Mouse (Mus musculus) hindbrain, embryonic 12.5 days (tissue): Measurements from ENCODE around the gene Jtb. TPM values are rescaled to one million over a fixed set of nuclear protein-coding genes. Genes with fewer than 3 reads are reported as not detected.

Source experiments
- ATAC-seq: fragments of 200-750 bp; cut with Nextera tagmentation; 2 replicates; pipeline ENCODE4 v1.8.0; 2017; ENCODE audit warnings: moderate TSS enrichment; ENCODE audit not compliant: low FRiP score
- H3K27ac ChIP-seq: fragments of 300-500 bp; sonication (generic); 2 replicates; pipeline ENCODE4 v1.5.1; 2016; ENCODE audit warnings: mild to moderate bottlenecking
- H3K27me3 ChIP-seq: fragments of 300-500 bp; sonication (generic); 2 replicates; pipeline ENCODE4 v1.6.1; 2016; ENCODE audit warnings: mild to moderate bottlenecking
- H3K36me3 ChIP-seq: fragments of 300-500 bp; sonication (generic); 2 replicates; pipeline ENCODE4 v1.6.1; 2016; ENCODE audit warnings: mild to moderate bottlenecking
- H3K4me1 ChIP-seq: fragments of 300-500 bp; sonication (generic); 2 replicates; pipeline ENCODE4 v1.6.1; 2016
- H3K4me2 ChIP-seq: fragments of 300-500 bp; sonication (generic); replicated peaks from 2 replicates; pipeline ENCODE4 v1.6.1; 2016; ENCODE audit warnings: mild to moderate bottlenecking
- H3K4me3 ChIP-seq: fragments of 300-500 bp; sonication (generic); 2 replicates; pipeline ENCODE4 v1.5.1; 2016; ENCODE audit warnings: mild to moderate bottlenecking
- H3K9ac ChIP-seq: fragments of 300-500 bp; sonication (generic); 2 replicates; pipeline ENCODE4 v1.6.1; 2016; ENCODE audit warnings: mild to moderate bottlenecking, moderate library complexity
- H3K9me3 ChIP-seq: fragments of 300-500 bp; sonication (generic); replicated peaks from 2 replicates; pipeline ENCODE4 v1.6.1; 2016; ENCODE audit warnings: mild to moderate bottlenecking
- WGBS: fragments of 180-500 bp; shearing (Covaris S2); methylation state at CpG from one replicate; pipeline ENCODE4 v1.1.7; 2016; 5-methylcytosine and 5-hydroxymethylcytosine counted together
- polyA plus RNA-seq: library from polyadenylated mRNA; unstranded; fragments of >200 nt; fragmentation: Nextera tagmentation; extraction: Ambion mirVana; gene quantifications from 2 replicates; pipeline ENCODE4 v1.2.1, GENCODE M21; 2016

Gene Jtb
- polyA plus RNA-seq, 1 experiment from 2014 or later, result 94.8 TPM

DNA sequence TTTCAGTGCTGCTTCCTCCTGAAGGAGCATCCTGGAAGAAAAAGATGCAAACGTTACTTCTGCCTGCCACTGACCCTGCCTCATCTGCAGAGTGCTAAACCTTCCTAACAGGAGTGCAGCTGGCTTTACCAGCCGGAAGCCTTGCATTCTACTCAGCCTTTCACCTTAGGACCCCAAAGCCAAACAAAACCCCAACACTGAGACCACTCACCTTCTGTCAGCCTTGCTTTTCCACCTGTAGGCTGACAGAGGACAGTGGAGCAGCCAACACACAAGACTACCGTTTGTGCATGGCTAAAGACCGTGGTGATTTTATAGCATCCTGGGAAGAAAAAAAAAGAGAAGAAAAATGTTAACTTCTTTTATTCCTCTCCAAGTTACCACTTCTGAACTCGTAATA, 18.7 kb upstream of the Jtb start:
- Histone ChIP-seq H3K4me3 (peak overlapping the region; percentile 67), H3K27me3 (no peaks in the 10 kb centered on the region), H3K9me3 (no peaks in the 10 kb centered on the region), H3K4me2 (peak overlapping the region; percentile 93), H3K9ac (peak overlapping the region; percentile 80), H3K4me1 (peaks cover 23% of the 10 kb centered on the region), H3K36me3 (peaks cover 47% of the 10 kb centered on the region), H3K27ac (0 out of 2 replicates have a peak overlapping the region, but pooled peaks have one; percentile 88)
- ATAC-seq, result no peak
- WGBS, result 17% methylated on average over 5 of the region's 5 CpGs

DNA sequence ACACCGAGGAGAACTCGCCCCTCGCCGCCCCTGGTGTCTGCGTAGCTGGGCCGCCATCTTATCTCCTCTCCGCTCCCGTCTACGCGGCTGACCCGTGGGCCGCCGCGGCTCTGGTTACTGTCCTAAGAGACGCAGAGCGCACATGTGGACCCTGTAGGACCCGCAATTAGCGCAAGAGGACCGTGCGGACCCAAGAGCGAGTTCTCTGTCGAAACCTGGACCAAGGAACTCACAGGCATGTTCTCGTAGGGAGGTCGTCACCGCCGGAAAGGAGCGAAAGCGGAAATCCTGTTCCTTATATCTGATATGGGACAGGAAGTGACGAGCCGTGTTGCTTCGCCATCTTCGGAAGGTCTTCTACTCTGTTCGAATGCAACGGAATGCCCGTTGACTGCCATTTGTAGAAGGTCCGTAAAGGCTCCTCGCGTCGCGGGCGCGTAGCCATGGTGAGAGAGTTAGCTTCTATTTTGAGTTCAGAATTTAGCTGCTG, 18.0 kb upstream of the Jtb start, which contains the start of the genes Rps27 and Rab13:
TSS of gene Rps27 (minus strand) at position 275 of the 490 bp plus-strand sequence.
TSS of gene Rab13 (plus strand) at position 319 of the 490 bp plus-strand sequence.
- Histone ChIP-seq H3K36me3 (peaks cover 40% of the 10 kb centered on the region), H3K9ac (peak within 1 kb of the TSS; percentile 80), H3K27ac (peak within 1 kb of the TSS; percentile 88), H3K4me3 (peak within 1 kb of the TSS; percentile 67), H3K9me3 (no peaks in the 10 kb centered on the region), H3K4me2 (peak within 1 kb of the TSS; percentile 93), H3K4me1 (peaks cover 23% of the 10 kb centered on the region), H3K27me3 (no peaks in the 10 kb centered on the region)
- under 1% methylated on average over 42 of the region's 42 CpGs for WGBS
- ATAC-seq, result peak; percentile 92

DNA sequence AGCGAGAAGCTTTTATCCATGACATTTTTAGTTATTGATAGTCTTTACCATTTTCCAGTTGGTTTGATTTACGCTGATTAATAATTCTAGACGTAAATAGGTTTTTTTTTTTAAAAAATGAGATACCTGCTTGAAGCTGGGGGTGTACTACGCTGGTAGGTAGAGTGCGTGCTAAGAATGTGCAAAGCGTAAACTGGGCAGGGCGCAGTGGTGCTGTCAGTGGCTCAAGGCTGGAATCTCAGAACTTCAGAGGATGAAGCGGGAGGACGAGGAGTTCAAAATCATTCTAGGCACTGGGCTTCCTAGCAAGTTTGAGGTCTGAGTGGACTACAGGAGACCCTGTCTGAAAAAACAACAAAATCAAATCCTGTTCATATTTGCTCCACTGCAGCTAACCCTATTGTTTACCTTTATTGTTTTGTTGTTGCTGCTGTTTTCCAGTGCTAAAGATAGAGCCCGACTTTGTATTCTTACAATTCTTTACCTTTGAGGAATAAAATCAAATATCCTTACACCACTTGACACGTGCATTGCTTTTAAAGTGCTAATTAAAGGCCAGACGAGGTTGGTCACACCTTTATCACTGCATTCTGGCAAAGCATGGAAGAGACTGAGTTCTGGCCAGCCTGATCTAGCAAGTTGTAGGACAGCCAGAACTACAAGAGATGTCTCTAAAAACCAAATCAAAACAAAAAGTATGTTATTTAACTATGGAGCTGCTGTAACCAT, 17.3 kb upstream of the Jtb start:
- Histone ChIP-seq H3K27me3 (no peaks in the 10 kb centered on the region), H3K9ac (peak overlapping the region; percentile 80), H3K9me3 (no peaks in the 10 kb centered on the region), H3K4me3 (peak overlapping the region; percentile 67), H3K27ac (peak overlapping the region; percentile 77), H3K36me3 (peaks cover 33% of the 10 kb centered on the region), H3K4me1 (peaks cover 23% of the 10 kb centered on the region), H3K4me2 (peak overlapping the region; percentile 93)
- WGBS, result 18% methylated on average over 12 of the region's 12 CpGs
- peak; percentile 66 for ATAC-seq

DNA sequence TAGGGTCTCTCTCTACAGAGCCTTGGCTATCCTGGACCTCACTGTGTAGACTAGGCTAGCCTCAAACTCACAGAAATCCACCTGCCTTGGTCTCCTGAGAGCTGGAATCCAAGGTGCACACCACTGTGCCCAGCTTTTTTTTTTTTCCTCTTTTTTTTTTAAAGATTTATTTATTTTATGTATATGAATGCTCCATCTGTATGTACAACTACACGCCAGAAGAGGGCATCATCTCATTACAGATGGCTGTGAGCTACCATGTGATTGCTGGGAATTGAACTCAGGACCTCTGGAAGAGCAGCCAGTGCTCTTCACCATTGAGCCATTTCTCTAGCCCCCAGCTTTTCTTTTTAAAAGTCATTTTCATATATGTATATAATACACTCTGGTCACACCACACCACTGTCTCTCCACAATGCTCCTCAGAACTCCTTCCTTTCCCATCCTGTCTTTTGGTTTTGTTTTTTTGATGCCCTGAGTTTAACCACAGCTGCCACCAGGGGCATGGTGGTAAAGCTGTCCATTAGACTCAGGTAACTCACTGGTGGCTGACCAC, 15.5 kb upstream of the Jtb start:
- H3K4me2 ChIP-seq, result no peak overlapping the region
- H3K27ac ChIP-seq, result no peak overlapping the region
- no peak for ATAC-seq
- H3K4me3 ChIP-seq, result no peak overlapping the region
- H3K27me3 ChIP-seq, result no peaks in the 10 kb centered on the region
- peaks cover 16% of the 10 kb centered on the region for H3K36me3 ChIP-seq
- H3K4me1 ChIP-seq, result peaks cover 32% of the 10 kb centered on the region
- no peak overlapping the region for H3K9ac ChIP-seq
- H3K9me3 ChIP-seq, result no peaks in the 10 kb centered on the region
- 48% methylated on average over 1 of the region's 1 CpGs for WGBS

DNA sequence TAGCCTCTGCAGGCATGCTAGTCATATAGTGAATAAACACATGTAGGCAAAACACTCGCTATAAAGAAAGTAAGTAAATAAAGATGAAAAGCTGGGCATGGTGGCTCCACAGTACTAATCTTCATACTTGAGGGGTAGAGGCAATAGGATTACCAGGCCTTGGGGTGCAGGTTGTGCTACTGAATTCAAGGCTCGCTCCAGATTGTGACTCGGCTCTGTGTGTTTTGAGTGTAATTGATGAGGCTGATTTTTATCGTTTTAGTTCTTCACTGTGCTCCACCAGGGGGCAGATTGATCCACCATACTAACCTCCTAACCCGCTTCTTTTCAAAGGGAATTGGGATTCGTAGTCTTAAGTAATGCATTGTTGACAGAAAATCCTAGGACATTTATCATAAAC, 11.3 kb upstream of the Jtb start:
- 13% methylated on average over 6 of the region's 6 CpGs for WGBS

DNA sequence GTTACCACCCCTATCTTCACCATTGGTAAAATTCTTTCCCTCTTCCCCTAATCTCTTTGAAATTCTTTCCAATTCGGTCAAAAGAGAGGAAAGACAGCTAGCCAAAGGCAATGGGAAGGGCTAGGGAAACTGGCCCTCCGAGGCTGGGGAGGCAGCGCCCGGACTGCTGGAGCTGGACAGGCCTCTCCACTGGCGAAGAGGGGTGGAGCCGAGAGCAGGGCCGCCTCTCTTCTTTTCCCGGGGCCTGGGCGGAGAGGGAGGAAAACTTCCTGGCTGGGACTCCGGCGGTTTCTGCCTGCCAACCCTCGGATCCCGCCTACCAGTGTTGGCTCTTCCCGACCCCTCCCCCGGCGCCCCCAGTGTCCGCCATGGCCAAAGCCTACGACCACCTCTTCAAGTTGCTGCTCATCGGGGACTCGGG, 10.9 kb upstream of the Jtb start:
- Histone ChIP-seq H3K4me1 (peaks cover 18% of the 10 kb centered on the region; the same call in 1 of the 2 replicates), H3K27ac (peak overlapping the region; percentile 70), H3K27me3 (no peaks in the 10 kb centered on the region), H3K36me3 (peaks cover 8% of the 10 kb centered on the region), H3K9ac (peak overlapping the region; percentile 64), H3K4me3 (peak overlapping the region; percentile 42), H3K9me3 (no peaks in the 10 kb centered on the region), H3K4me2 (peak overlapping the region; percentile 77)
- ATAC-seq, result peak; percentile 64
- 2% methylated on average over 18 of the region's 20 CpGs for WGBS

More for the DNA sequence above, 11.3 kb upstream of the Jtb start:
- Histone ChIP-seq H3K27ac (peak overlapping the region; percentile 70), H3K4me1 (peaks cover 18% of the 10 kb centered on the region; the same call in 1 of the 2 replicates), H3K4me2 (peak overlapping the region; percentile 77), H3K9me3 (no peaks in the 10 kb centered on the region), H3K36me3 (peaks cover 5% of the 10 kb centered on the region), H3K4me3 (peak overlapping the region; percentile 42), H3K9ac (peak overlapping the region; percentile 64; the same call in 1 of the 2 replicates), H3K27me3 (no peaks in the 10 kb centered on the region)
- ATAC-seq, result peak; percentile 48; the same call in 1 of the 2 replicates

DNA sequence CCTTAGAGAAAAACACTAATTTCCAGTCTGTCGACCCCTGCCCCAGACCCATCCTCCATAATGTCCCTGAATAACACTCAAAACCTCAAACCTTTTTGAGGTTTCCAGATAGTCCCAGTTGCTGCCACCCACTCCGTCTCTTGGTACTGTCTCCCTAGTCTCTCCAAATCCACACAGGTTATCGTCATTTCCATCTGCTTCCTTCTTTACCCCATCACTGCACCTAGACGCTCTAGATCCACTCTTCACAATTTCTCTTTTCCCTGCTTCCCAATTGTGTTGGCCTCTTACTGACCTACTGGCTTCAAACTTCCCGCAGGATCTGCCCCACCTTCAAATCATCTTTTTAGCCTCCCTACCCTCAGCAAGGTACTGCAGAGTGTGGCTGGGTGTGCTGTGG, 10.3 kb upstream of the Jtb start:
- 27% methylated on average over 5 of the region's 5 CpGs for WGBS
- no peaks in the 10 kb centered on the region for H3K27me3 ChIP-seq
- peak overlapping the region; percentile 42 for H3K4me3 ChIP-seq
- H3K9ac ChIP-seq, result peak overlapping the region; percentile 64
- ATAC-seq, result no peak
- no peak overlapping the region for H3K27ac ChIP-seq
- H3K4me2 ChIP-seq, result peak overlapping the region; percentile 77
- H3K36me3 ChIP-seq, result peaks cover 11% of the 10 kb centered on the region
- H3K4me1 ChIP-seq, result peaks cover 18% of the 10 kb centered on the region; the same call in 1 of the 2 replicates
- no peaks in the 10 kb centered on the region for H3K9me3 ChIP-seq

DNA sequence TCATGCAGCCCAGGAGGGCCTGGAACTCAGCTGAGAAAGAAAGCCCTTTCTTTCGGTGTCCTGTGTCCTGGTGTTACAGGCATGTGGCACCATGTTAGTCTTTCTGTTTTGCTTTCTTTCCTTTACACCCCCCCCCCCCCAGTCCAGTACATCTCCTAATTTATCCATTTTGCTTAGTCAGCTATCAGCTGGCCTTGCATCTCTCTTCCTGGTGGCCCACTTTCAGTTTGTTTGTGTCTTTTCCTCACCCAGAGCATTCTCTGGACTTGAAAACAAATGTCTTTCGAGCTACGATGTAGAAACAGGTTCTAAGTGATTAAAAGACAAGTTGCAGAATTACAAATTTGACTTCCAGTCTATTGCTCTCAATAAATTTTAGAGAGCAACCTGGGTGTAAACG, 8.9 kb upstream of the Jtb start:
- no peak overlapping the region for H3K4me3 ChIP-seq
- no peaks in the 10 kb centered on the region for H3K27me3 ChIP-seq
- no peaks in the 10 kb centered on the region for H3K9me3 ChIP-seq
- H3K9ac ChIP-seq, result no peak overlapping the region
- no peak overlapping the region for H3K27ac ChIP-seq
- no peak for ATAC-seq
- WGBS, result 87% methylated on average over 4 of the region's 4 CpGs
- peaks cover 18% of the 10 kb centered on the region; the same call in 1 of the 2 replicates for H3K4me1 ChIP-seq
- H3K36me3 ChIP-seq, result peaks cover 11% of the 10 kb centered on the region
- H3K4me2 ChIP-seq, result no peak overlapping the region

DNA sequence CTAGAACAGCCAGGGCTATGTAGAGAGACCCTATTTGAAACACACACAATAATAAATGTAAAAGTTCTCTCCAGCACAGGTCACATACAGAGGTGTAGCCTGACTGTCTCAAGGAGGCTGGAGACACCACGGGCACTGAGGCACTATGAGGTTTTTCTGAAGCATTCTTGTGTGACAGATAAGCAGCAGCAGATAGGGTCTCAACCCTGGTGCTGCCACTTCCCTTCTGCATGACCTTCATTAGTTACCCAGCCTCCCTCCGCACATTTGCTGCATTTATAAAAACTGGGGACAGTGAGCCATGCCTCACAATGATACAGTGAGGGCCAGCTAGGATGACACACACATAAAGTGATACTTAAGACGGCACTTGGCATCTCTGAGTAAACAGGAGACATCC, 8.5 kb upstream of the Jtb start:
- peaks cover 18% of the 10 kb centered on the region; the same call in 1 of the 2 replicates for H3K4me1 ChIP-seq
- no peak overlapping the region for H3K9ac ChIP-seq
- no peak overlapping the region for H3K27ac ChIP-seq
- H3K27me3 ChIP-seq, result no peaks in the 10 kb centered on the region
- WGBS, result 85% methylated on average over 3 of the region's 3 CpGs
- H3K4me2 ChIP-seq, result no peak overlapping the region
- peaks cover 11% of the 10 kb centered on the region for H3K36me3 ChIP-seq
- no peak for ATAC-seq
- H3K4me3 ChIP-seq, result no peak overlapping the region
- no peaks in the 10 kb centered on the region for H3K9me3 ChIP-seq

DNA sequence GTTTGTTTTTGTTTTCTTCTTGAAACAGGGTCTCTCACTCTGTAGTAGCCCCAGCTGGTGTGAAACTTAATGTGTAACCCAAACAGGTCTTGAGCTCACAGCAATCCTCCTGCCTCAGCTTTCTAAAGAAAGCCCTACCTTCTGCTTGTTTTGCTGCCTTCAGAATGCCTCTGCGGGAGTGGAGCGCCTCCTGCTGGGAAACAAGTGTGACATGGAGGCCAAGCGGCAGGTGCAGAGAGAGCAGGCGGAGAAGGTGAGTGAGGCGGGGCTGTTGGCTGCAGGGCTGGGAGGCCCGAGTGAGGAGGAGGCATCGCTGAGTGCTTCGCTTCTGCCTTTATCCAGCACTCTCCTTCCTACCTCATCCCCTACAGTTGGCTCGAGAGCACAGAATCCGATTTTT, 7.1 kb upstream of the Jtb start:
- WGBS, result 78% methylated on average over 10 of the region's 10 CpGs
- Histone ChIP-seq H3K4me3 (no peak overlapping the region), H3K27ac (no peak overlapping the region), H3K9me3 (no peaks in the 10 kb centered on the region), H3K27me3 (no peaks in the 10 kb centered on the region), H3K4me1 (peaks cover 18% of the 10 kb centered on the region; the same call in 1 of the 2 replicates), H3K9ac (no peak overlapping the region), H3K36me3 (peaks cover 11% of the 10 kb centered on the region), H3K4me2 (no peak overlapping the region)
- no peak for ATAC-seq

DNA sequence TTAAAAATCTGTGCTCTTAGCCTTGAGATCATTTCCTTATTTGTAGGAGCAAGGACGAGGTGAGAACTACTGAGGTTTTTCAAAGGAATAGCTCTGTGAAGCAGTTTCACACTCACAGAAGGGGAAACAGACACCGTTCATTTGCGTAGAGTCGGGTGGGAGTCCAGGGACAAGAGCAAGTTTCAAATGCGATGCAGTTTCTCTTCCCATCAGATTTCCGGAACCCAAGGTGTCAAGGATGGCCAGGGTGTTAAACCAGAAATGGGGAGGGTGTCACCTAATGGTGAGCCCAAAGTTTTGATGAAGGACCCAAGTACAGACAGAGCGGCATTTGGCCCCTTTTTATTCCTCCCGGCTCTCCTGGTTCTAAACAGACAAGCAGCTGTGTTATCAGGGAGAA, 322 bp upstream of the Jtb start:
- 15% methylated on average over 8 of the region's 8 CpGs for WGBS
- Histone ChIP-seq H3K4me3 (peak overlapping the region; percentile 71), H3K9me3 (no peaks in the 10 kb centered on the region), H3K36me3 (peaks cover 20% of the 10 kb centered on the region), H3K4me2 (peak overlapping the region; percentile 83), H3K27ac (peak overlapping the region; percentile 82; the same call in 1 of the 2 replicates), H3K4me1 (peaks cover 7% of the 10 kb centered on the region), H3K9ac (peak overlapping the region; percentile 39; the same call in 1 of the 2 replicates), H3K27me3 (no peaks in the 10 kb centered on the region)
- ATAC-seq, result no peak

DNA sequence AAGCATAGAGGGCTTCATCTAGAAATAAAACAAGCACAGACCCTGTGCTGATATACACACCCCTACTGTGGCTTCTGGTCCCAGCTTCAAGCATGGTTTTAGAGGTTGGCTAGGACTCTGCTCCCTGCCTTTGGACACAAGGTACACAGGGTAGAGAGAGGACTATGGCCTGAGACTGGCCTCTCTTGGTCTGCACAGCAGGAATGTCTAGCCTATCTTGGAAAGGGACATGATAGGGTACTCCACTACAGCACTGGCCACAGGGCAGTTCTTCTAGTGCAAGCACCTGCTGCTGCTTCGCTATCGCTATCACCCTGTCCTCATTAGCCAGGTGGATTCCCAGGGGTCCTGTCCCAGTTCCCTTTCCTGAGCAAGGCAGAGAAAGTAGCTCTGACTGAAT, 9.9 kb downstream of the Jtb start:
- Histone ChIP-seq H3K9me3 (no peaks in the 10 kb centered on the region), H3K9ac (no peak overlapping the region), H3K27me3 (no peaks in the 10 kb centered on the region), H3K27ac (no peak overlapping the region), H3K4me1 (peaks cover 13% of the 10 kb centered on the region), H3K4me2 (no peak overlapping the region), H3K36me3 (peaks cover 3% of the 10 kb centered on the region; the same call in 1 of the 2 replicates), H3K4me3 (no peak overlapping the region)
- WGBS, result 98% methylated on average over 2 of the region's 2 CpGs
- no peak for ATAC-seq
